Mouse (Mus musculus): ENCODE measurements around the gene Coq6. TPM values are rescaled to one million over a fixed set of nuclear protein-coding genes. Genes with fewer than 3 reads are reported as not detected.
A peak's percentile ranks its signal among the peaks of the same experiment; 100 is the strongest.
"Not testable (repeated sequence)": the region's sequence is repeated elsewhere in the genome, so short reads cannot be mapped to it uniquely, and the experiment has no call there.

The Coq6 gene
- polyA plus RNA-seq (2015; fragmentation: Nextera tagmentation; extraction: Ambion mirVana): 50.2 and 53.3 TPM in 2 replicates

DNA sequence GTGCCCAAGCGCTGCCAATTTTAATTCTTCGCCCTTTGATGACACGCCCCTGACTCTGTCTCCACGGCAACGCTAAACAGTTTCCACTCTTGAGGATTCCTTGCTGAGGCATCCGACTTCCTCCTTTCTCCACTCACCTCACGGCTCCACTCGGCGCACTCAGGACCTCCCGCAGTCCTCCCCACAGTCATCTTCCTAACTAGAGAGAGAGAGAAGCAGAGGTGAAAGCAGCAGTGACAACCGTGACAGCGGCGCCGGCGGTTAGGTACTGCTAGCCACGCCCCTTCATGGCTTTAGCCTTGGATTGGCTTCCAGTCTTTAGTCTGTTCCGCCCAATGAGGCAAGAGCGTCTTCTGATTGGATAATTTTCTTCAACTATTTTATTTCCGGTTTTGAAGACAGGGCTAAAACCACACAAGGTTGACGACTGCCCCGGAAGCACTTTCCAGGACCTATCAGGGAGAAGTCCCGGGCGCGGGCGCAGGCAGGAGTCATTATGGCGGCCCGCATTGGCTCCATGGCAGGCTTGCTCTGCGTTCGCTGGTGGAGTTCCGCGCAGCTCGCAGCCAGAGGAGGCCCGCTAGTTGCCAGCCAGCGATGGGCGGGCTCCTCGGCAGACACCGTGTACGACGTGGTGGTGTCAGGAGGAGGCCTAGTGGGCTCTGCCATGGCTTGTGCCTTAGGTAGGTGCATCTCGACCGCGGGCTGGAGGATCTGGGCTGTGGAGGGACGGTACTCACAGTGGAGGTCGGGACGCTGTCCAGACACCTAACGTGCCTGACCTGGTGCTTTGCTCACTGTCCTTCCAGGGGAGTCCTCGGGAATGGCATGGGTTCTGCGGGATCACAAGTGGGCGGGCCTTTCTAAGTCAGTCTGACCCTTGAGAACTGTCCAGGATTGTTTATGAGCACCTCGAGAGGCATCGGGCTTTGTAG lies at the start of gene Coq6, which contains the start of gene Fam161b:
TSS of gene Coq6 (plus strand) at position 103 of the 935 bp plus-strand sequence.
TSS of gene Fam161b (minus strand) at position 279 of the 935 bp plus-strand sequence.
- H3K36me3 ChIP-seq: peaks cover under 1% of the 10 kb centered on the region; the same call in 1 of the 2 replicates
- no peaks in the 10 kb centered on the region for H3K27me3 ChIP-seq
- H3K9me3 ChIP-seq (replicated peaks): no peaks in the 10 kb centered on the region
- under 1% methylated on average over 51 of the region's 51 CpGs for WGBS
- peak; percentile 98 for ATAC-seq (replicated peaks; ENCODE audit: low FRiP score)
- peak within 1 kb of the TSS; percentile 83 for H3K4me3 ChIP-seq (replicated peaks)
- H3K4me1 ChIP-seq: peaks cover 16% of the 10 kb centered on the region
- H3K4me2 ChIP-seq: peak within 1 kb of the TSS; percentile 81
- H3K9ac ChIP-seq: peak within 1 kb of the TSS; percentile 74
- peak within 1 kb of the TSS; percentile 61; the same call in 1 of the 2 replicates for H3K27ac ChIP-seq

DNA sequence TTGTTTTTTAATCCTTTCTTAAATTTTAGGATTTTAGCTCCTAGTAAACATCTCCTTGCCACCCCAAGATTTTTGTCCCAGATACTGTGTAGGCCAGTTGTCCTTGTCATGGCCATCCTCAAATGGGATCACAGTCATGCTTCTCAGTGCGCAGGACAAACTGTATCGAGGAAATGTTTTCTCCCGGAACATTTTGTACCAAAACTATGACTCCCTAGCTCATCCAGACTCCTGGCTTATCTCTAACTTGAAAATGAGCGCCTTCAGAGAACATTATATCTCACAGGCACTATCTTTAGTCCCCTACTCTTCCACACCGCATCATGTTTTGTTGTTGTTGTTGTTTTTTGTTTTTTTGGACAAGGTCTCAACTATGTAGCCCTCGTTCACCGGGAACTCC lies 45.5 kb upstream of the Coq6 start:
- H3K9me3 ChIP-seq (replicated peaks): no peaks in the 10 kb centered on the region
- ATAC-seq (replicated peaks; ENCODE audit: low FRiP score): no peak
- peak overlapping the region; percentile 98 for H3K9ac ChIP-seq
- H3K4me2 ChIP-seq: peak overlapping the region; percentile 86
- peak overlapping the region; percentile 100 for H3K4me3 ChIP-seq (replicated peaks)
- H3K27ac ChIP-seq: peak overlapping the region; percentile 99
- no peaks in the 10 kb centered on the region; the same call in 1 of the 2 replicates for H3K36me3 ChIP-seq
- H3K4me1 ChIP-seq: peaks cover 26% of the 10 kb centered on the region
- WGBS: 33% methylated on average over 7 of the region's 7 CpGs
- H3K27me3 ChIP-seq: no peaks in the 10 kb centered on the region

DNA sequence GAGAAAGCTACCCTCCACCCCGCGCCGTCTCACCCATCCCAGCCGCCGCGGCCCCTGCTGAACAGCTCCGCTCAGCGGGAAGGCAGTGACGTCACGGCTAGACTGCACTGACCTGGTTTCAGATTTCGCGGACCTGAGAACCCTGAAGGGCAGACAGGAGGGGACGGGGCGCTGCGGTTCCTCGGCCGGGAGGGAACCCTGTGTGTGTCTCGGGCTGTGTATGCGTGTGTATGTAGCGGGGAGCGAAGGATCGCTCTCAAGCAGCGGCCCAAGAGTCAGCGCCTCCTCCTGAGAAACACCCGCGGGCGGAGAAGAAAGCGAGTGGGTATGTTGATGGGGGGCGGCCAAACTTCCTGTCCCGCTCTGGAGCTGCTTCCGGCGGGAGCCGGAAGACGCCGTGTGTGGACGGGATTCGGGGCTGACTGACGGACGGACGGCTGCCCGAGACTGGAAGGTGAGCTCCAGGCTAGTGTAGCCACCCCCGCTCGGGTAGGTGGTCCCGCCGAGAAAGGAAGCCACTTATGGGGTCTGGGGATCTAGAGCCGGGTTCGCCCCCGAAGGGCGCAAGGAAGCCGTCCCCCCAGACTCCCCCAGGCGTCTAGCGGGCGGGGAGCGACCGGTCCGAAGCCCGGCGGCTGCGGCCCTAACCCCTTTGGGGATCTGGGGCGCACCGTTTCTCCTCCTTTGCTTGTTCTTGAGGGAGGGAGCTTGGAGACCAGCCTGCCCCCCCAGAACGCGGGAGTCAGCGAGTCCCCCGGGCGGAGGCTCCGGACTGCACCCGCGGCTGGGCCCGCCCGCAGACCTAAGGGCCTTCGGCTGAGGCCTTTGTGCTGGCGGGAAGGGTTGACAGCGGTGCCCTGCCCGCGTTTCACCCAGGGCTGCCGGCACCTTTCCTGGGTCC lies 44.5 kb upstream of the Coq6 start, which contains the start of gene Zfp410:
TSS of gene Zfp410 (plus strand) at position 132 of the 901 bp plus-strand sequence.
- Histone ChIP-seq H3K9ac (peak within 1 kb of the TSS; percentile 98), H3K9me3 (replicated peaks) (no peaks in the 10 kb centered on the region), H3K36me3 (no peaks in the 10 kb centered on the region; the same call in 1 of the 2 replicates), H3K4me2 (peak within 1 kb of the TSS; percentile 86), H3K4me1 (peaks cover 26% of the 10 kb centered on the region), H3K27ac (peak within 1 kb of the TSS; percentile 99), H3K27me3 (no peaks in the 10 kb centered on the region), H3K4me3 (replicated peaks) (peak within 1 kb of the TSS; percentile 100)
- WGBS: under 1% methylated on average over 76 of the region's 77 CpGs
- peak; percentile 97 for ATAC-seq (replicated peaks; ENCODE audit: low FRiP score)

DNA sequence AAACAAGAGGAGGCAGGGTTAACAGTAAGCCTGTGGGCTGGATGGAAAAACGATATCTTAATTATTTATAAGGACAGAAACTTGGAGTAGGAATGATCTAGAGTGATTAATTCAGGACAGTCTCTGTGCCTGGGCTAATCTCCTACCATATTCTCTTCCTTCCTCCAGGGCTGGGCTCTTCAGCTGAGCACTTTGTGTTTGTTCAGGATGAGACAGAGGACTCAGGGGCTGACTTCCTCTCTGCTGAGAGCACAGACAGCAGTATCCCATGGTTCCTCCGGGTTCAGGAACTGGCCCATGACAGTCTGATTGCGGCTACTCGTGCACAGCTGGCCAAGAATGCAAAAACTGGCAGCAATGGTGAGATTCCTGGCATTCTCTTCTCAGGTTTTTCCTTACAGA lies 34.3 kb upstream of the Coq6 start:
- H3K36me3 ChIP-seq: peaks cover 75% of the 10 kb centered on the region
- ATAC-seq (replicated peaks; ENCODE audit: low FRiP score): no peak
- WGBS: 63% methylated on average over 4 of the region's 4 CpGs

DNA sequence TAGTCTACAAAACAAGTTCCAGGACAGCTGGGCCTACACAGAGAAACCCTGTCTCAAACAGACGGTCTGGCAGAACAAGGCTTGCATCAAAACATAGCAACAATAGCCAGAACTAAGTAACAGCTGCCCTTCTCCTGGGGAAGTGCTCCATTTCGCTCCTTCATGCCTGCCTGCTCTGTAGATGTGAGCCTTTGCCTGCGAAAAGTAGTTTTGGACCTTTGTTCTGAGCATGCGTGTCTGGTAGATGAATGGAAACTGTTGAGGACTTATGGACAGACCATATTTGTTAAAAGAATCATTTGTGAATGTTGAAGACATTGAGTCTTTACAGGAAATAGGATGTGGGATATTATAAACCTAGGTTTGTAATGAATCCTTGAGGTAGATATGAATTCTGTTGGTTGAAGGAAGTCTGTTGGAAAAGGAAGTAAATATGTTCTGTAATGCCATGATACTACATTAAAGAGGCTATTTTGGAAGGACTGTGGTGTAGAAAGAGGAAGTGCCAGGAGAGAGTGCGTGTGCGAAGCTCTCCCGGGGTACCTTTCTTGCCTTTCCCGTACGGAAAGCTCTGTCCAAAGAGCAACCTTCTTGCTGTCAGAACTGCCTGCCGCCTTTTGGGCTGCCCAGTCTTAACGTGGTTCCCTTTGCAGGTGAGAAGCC lies 24.4 kb upstream of the Coq6 start:
- no peaks in the 10 kb centered on the region for H3K27me3 ChIP-seq
- H3K9ac ChIP-seq: no peak overlapping the region
- peaks cover 93% of the 10 kb centered on the region for H3K36me3 ChIP-seq
- no peak overlapping the region for H3K4me3 ChIP-seq (replicated peaks)
- 91% methylated on average over 11 of the region's 11 CpGs for WGBS
- H3K27ac ChIP-seq: no peak overlapping the region
- H3K4me2 ChIP-seq: no peak overlapping the region
- no peaks in the 10 kb centered on the region for H3K4me1 ChIP-seq
- H3K9me3 ChIP-seq (replicated peaks): no peaks in the 10 kb centered on the region
- ATAC-seq (replicated peaks; ENCODE audit: low FRiP score): no peak

More for the DNA sequence above, 34.3 kb upstream of the Coq6 start:
- H3K9me3 ChIP-seq (replicated peaks): no peaks in the 10 kb centered on the region
- H3K9ac ChIP-seq: no peak overlapping the region
- no peak overlapping the region for H3K4me3 ChIP-seq (replicated peaks)
- H3K27me3 ChIP-seq: no peaks in the 10 kb centered on the region
- peak overlapping the region; percentile 27; the same call in 1 of the 2 replicates for H3K27ac ChIP-seq
- H3K4me1 ChIP-seq: 0 out of 2 replicates have a peak, but pooled peaks cover 3% of the 10 kb centered on the region
- no peak overlapping the region for H3K4me2 ChIP-seq

DNA sequence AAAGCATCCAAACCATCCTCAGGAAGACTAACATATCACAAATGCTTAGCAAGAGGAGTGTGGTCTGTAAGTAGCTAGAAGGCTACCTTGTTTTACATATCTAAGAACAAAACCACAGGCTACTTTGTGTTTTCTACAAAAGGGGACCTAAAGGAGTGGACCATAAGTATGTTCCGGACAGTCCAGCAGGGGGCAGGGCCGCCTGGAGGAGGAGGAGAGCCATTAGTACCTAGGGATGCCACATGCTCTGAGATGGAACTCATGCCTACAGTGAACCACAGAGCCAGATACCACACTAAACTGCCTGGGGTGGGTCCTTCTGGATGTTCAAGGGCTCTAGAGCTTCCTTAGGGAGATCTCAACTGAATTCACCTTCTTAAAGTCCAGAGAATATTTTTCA lies 14.3 kb upstream of the Coq6 start:
- no peak overlapping the region for H3K9ac ChIP-seq
- no peak overlapping the region for H3K4me2 ChIP-seq
- WGBS: 48% methylated on average over 2 of the region's 2 CpGs
- peaks cover 59% of the 10 kb centered on the region for H3K36me3 ChIP-seq
- H3K27me3 ChIP-seq: no peaks in the 10 kb centered on the region
- ATAC-seq (replicated peaks; ENCODE audit: low FRiP score): no peak
- no peak overlapping the region for H3K4me3 ChIP-seq (replicated peaks)
- H3K27ac ChIP-seq: no peak overlapping the region
- no peaks in the 10 kb centered on the region for H3K9me3 ChIP-seq (replicated peaks)
- H3K4me1 ChIP-seq: no peaks in the 10 kb centered on the region

DNA sequence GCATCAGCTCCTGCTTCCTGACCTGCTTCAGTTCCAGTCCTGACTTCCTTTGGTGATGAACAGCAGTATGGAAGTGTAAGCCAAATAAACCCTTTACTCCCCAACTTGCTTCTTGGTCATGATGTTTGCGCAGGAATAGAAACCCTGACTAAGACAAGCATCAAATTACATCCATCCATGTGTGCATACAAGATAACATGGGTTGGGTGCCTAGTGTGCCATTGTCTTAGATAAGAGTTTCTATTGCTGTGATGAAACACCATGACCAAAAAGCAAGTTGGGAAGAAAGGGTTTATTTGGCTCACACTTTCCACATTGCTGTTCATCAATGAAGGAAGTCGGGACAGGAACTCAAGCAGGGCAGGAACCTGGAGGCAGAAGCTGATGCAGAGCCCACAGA lies 2.8 kb upstream of the Coq6 start:
- H3K4me3 ChIP-seq (replicated peaks); H3K4me2 ChIP-seq; H3K36me3 ChIP-seq; H3K27me3 ChIP-seq; H3K27ac ChIP-seq; H3K9ac ChIP-seq; H3K9me3 ChIP-seq (replicated peaks); ATAC-seq (replicated peaks; ENCODE audit: low FRiP score): not testable (repeated sequence)
- H3K4me1 ChIP-seq: peaks cover 13% of the 10 kb centered on the region
- WGBS: 76% methylated on average over 2 of the region's 2 CpGs

DNA sequence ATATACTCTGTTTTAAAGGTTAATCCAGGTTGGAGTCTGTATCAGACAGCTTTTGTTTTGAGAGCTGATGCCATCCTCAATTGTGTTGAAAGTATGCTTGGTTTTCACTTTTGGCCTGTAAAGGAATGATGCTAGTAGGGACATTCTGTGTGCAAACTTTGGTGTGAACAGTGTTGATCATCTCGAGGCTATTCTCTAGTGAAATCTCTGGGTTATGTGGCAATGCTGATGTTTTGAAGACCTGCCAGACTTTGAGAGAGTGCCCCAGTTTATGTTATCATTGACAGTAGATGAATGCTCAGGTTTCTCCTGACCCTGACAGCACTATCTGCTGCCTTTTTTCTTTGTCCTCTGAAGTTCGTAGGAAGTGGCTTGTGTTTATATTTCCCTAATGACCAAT lies 1.4 kb downstream of the Coq6 start:
- no peak for ATAC-seq (replicated peaks; ENCODE audit: low FRiP score)
- Histone ChIP-seq H3K9me3 (replicated peaks) (no peaks in the 10 kb centered on the region), H3K9ac (peak overlapping the region; percentile 74), H3K4me2 (peak overlapping the region; percentile 81), H3K27me3 (no peaks in the 10 kb centered on the region), H3K36me3 (peaks cover 10% of the 10 kb centered on the region), H3K4me3 (replicated peaks) (peak overlapping the region; percentile 83), H3K27ac (no peak overlapping the region), H3K4me1 (peaks cover 16% of the 10 kb centered on the region)
- WGBS: 37% methylated on average over 2 of the region's 2 CpGs

DNA sequence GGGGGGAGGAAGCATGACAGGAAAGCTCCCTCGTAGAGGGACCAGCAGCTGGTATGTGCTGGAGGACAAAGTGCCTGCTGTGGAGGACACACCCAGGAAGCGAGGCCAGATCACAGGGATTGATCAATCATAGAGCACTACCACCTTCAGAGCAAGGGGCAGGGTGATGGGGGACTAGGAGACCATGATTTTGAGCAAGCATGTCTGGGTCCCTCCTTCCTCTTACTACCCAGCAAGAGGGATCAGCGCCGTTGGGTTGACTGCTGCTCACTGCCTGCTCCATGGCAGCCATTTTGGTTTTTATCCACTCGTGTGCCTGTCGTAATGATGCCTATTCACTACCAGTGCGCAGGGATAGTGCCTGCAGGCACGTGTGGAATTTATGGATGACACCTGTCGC lies 2.8 kb downstream of the Coq6 start:
- H3K27me3 ChIP-seq: no peaks in the 10 kb centered on the region
- H3K4me3 ChIP-seq (replicated peaks): no peak overlapping the region
- peaks cover 25% of the 10 kb centered on the region for H3K36me3 ChIP-seq
- peaks cover 16% of the 10 kb centered on the region for H3K4me1 ChIP-seq
- H3K9ac ChIP-seq: no peak overlapping the region
- no peak for ATAC-seq (replicated peaks; ENCODE audit: low FRiP score)
- no peak overlapping the region for H3K4me2 ChIP-seq
- 84% methylated on average over 9 of the region's 9 CpGs for WGBS
- no peak overlapping the region for H3K27ac ChIP-seq
- H3K9me3 ChIP-seq (replicated peaks): no peaks in the 10 kb centered on the region

DNA sequence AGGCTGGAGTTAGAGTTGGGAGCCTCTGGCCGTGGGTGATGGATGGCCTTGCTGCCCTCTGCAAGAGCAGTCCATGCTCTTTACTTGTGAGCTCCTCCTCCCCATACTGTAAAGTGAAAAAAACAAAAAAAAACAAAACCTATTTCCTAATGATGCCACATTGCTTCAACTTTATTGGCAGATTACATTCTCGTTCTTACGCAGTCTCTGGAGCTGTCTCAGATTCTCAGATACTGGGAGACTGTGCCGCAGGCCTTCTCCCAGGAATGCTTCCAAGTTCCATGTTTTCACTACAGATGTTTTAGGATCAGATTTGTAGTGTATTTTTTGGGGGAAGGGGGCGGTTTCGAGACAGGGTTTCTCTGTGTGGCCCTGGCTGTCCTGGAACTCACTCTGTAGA lies 3.7 kb downstream of the Coq6 start:
- Histone ChIP-seq H3K4me3 (replicated peaks) (no peak overlapping the region), H3K27me3 (no peaks in the 10 kb centered on the region), H3K9ac (no peak overlapping the region), H3K4me1 (peaks cover 16% of the 10 kb centered on the region), H3K9me3 (replicated peaks) (no peaks in the 10 kb centered on the region), H3K4me2 (no peak overlapping the region), H3K36me3 (peaks cover 33% of the 10 kb centered on the region), H3K27ac (no peak overlapping the region)
- ATAC-seq (replicated peaks; ENCODE audit: low FRiP score): no peak
- 92% methylated on average over 6 of the region's 6 CpGs for WGBS

DNA sequence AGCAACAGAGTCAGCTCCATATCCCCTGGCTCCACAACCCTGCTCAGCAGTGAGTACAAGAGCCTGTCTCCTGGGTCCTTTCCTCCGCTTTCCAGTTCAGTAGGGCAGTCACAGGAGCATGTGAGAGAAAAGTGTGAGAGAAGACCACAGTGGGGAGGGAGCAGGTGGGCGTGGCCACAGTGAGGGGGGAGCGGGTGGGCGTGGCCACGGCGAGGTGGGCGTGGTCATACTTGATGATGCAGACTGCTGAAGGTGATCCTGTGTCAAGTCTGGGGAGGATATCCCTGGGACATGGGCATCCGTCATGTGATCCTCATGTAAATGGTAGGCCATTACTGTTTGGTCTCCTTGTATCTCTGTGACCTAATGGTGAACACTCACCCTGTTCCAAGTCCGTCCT lies 5.5 kb downstream of the Coq6 start:
- no peak overlapping the region for H3K4me3 ChIP-seq (replicated peaks)
- peaks cover 11% of the 10 kb centered on the region for H3K4me1 ChIP-seq
- H3K9ac ChIP-seq: no peak overlapping the region
- no peak for ATAC-seq (replicated peaks; ENCODE audit: low FRiP score)
- no peak overlapping the region for H3K27ac ChIP-seq
- 64% methylated on average over 9 of the region's 9 CpGs for WGBS
- no peaks in the 10 kb centered on the region for H3K9me3 ChIP-seq (replicated peaks)
- H3K4me2 ChIP-seq: no peak overlapping the region
- H3K27me3 ChIP-seq: no peaks in the 10 kb centered on the region
- peaks cover 51% of the 10 kb centered on the region for H3K36me3 ChIP-seq
